Mouse (Mus musculus): ENCODE measurements around the gene S100a7a.

GRCm38 (mm10) chr3:90612061-90612460, 41.8 kb upstream of the S100a7a start:
- 0 out of 2 replicates have a peak, but pooled peaks have one; percentile 20 for TF ChIP-seq POLR2A (IDR thresholded peaks at IDR 0.05; ENCODE audit: insufficient read depth, low read depth, low read length)
- TF ChIP-seq CTCF (IDR thresholded peaks at IDR 0.05): no peak
- no peak for TF ChIP-seq EP300 (IDR thresholded peaks at IDR 0.05; ENCODE audit: insufficient read depth, low read depth, low read length)

All from heart, adult 2 months (tissue).